ENCODE assay signal across 8 mouse cellular contexts in genomic region chr9:50658391-50658790, GRCm38 (mm10). TPM values are rescaled to one million over a fixed set of nuclear protein-coding genes. Genes with fewer than 3 reads are reported as not detected.
DNase-seq lines count a peak whose midpoint lies in the region; ATAC-seq and TF ChIP-seq lines count a peak whose summit lies in the region.

No protein-coding gene starts in this region.

- peak overlapping the region in 1 of 2 experiments; percentile 91; a peak in 2 of 4 replicates for H3K27ac ChIP-seq in heart, embryonic 14.5 days (replicated peaks in 1 of 2; ENCODE audit: control insufficient read depth in 1 of 2, insufficient read depth in 1 of 2, low read depth in 2 of 2, low read length in 2 of 2)
- H3K27ac ChIP-seq in hindbrain, embryonic 10.5 days, result peak overlapping the region; percentile 95
- no peak overlapping the region for H3K27ac ChIP-seq in midbrain, embryonic 12.5 days (replicated peaks)

- WGBS in heart, embryonic 14.5 days, result 14% methylated on average over 5 of the region's 5 CpGs
- WGBS in hindbrain, embryonic 10.5 days, result 38% methylated on average over 5 of the region's 5 CpGs
- WGBS in midbrain, embryonic 12.5 days, result 38% methylated on average over 5 of the region's 5 CpGs

- TF ChIP-seq CTCF in G1E (IDR thresholded peaks at IDR 0.05; ENCODE audit: low read depth, low read length), result no peak

- H3K9ac ChIP-seq in heart, embryonic 14.5 days (ENCODE audit: low read length), result peak overlapping the region; percentile 94
- H3K9ac ChIP-seq in midbrain, embryonic 12.5 days (replicated peaks), result peak overlapping the region; percentile 90

- peak overlapping the region; percentile 64 to 78 for H3K4me3 ChIP-seq in heart, embryonic 14.5 days (ENCODE audit: control insufficient read depth in 1 of 2, insufficient read depth in 1 of 2, low read depth in 1 of 2, low read length in 2 of 2)
- H3K4me3 ChIP-seq in G1E (ENCODE audit: low read depth, low read length), result peak overlapping the region; percentile 95
- H3K4me3 ChIP-seq in hindbrain, embryonic 10.5 days, result peak overlapping the region; percentile 96
- peak overlapping the region; percentile 94 for H3K4me3 ChIP-seq in midbrain, embryonic 12.5 days

- H3K27me3 ChIP-seq in heart, embryonic 14.5 days (ENCODE audit: control insufficient read depth, insufficient read depth, low read length), result no peaks in the 10 kb centered on the region
- H3K27me3 ChIP-seq in G1E (ENCODE audit: insufficient read depth, low read length), result no peaks in the 10 kb centered on the region
- H3K27me3 ChIP-seq in hindbrain, embryonic 10.5 days (ENCODE audit: insufficient read depth, poor library complexity, severe bottlenecking), result no peaks in the 10 kb centered on the region
- no peaks in the 10 kb centered on the region for H3K27me3 ChIP-seq in midbrain, embryonic 12.5 days

- peaks cover 3% of the 10 kb centered on the region in 2 experiments; a peak in 3 of 4 replicates for H3K4me1 ChIP-seq in heart, embryonic 14.5 days (ENCODE audit: control insufficient read depth in 2 of 2, insufficient read depth in 2 of 2, low read length in 2 of 2)
- H3K4me1 ChIP-seq in G1E (ENCODE audit: insufficient read depth, low read depth, low read length), result peaks cover 14% of the 10 kb centered on the region
- peaks cover 18% of the 10 kb centered on the region for H3K4me1 ChIP-seq in hindbrain, embryonic 10.5 days (replicated peaks)
- H3K4me1 ChIP-seq in midbrain, embryonic 12.5 days, result peaks cover 22% of the 10 kb centered on the region

- H3K9me3 ChIP-seq in heart, embryonic 14.5 days (ENCODE audit: control insufficient read depth, low read length), result no peaks in the 10 kb centered on the region
- H3K9me3 ChIP-seq in G1E (replicated peaks), result no peaks in the 10 kb centered on the region
- H3K9me3 ChIP-seq in hindbrain, embryonic 10.5 days, result no peaks in the 10 kb centered on the region
- H3K9me3 ChIP-seq in midbrain, embryonic 12.5 days, result no peaks in the 10 kb centered on the region

- peak overlapping the region; percentile 67 for H3K4me2 ChIP-seq in heart, embryonic 14.5 days (ENCODE audit: low read length)
- H3K4me2 ChIP-seq in midbrain, embryonic 12.5 days (replicated peaks), result peak overlapping the region; percentile 75

- peaks cover 44% of the 10 kb centered on the region for H3K36me3 ChIP-seq in heart, embryonic 14.5 days (ENCODE audit: control insufficient read depth, insufficient read depth, low read length)
- H3K36me3 ChIP-seq in G1E (replicated peaks), result peaks cover 37% of the 10 kb centered on the region
- peaks cover 40% of the 10 kb centered on the region for H3K36me3 ChIP-seq in hindbrain, embryonic 10.5 days
- H3K36me3 ChIP-seq in midbrain, embryonic 12.5 days, result peaks cover 35% of the 10 kb centered on the region

- no peak for DNase-seq in heart, adult 8-10 months (ENCODE audit: low spot score)
- peak; percentile 73 for DNase-seq in G1E (ENCODE audit: low spot score)
- DNase-seq in hindbrain, embryonic 10.5 days (ENCODE audit: low spot score), result no peak
- no peak for DNase-seq in spleen, postnatal 36 days (ENCODE audit: low spot score in 2 of 2)
- DNase-seq in adrenal gland, adult 8-10 months, result no peak
- no peak for DNase-seq in natural killer cell, adult 2 months (ENCODE audit: low spot score in 2 of 2)

- ATAC-seq in heart, embryonic 14.5 days (ENCODE audit: insufficient number of reproducible peaks, insufficient read depth, low FRiP score, low read depth), result no peak
- ATAC-seq in G1E (ENCODE audit: extremely low read depth, insufficient number of reproducible peaks, low FRiP score, poor library complexity, severe bottlenecking), result peak; percentile 45; the same call in 1 of the 2 replicates
- ATAC-seq in midbrain, embryonic 12.5 days (ENCODE audit: low FRiP score, low read depth), result no peak

RNA-seq across cellular contexts. Expression of gene Dlat, which starts 1.2 kb away (rescaled TPM):
- polyA plus RNA-seq in heart, embryonic 14.5 days (2014; fragmentation: Nextera tagmentation; extraction: Ambion mirVana), result 161 TPM in 2 replicates
- 100 to 1,000 TPM; 333 to 412 (median 402) TPM for total RNA-seq in heart, adult 8-10 months (2022)
- 60.6 and 61.3 TPM in 2 replicates for total RNA-seq in G1E (2014; fragmentation: Nextera tagmentation)
- total RNA-seq in G1E (2017), result 55.2 and 60.0 TPM in 2 replicates
- 36.1 and 47.2 TPM in 2 replicates for polyA plus RNA-seq in G1E (2012)
- polyA plus RNA-seq in hindbrain, embryonic 10.5 days (2016; fragmentation: Nextera tagmentation; extraction: Ambion mirVana), result 43.9 and 53.9 TPM in 2 replicates
- polyA plus RNA-seq in midbrain, embryonic 12.5 days (2016; fragmentation: Nextera tagmentation; extraction: Ambion mirVana), result 45.8 and 51.1 TPM in 2 replicates
- 100 to 1,000 TPM in 2 of 4 experiments, 10 to 100 TPM in 2; 71.5 to 123 (median 102) TPM for total RNA-seq in adrenal gland, adult 8-10 months (2022)

RNA-seq across cellular contexts. Expression of gene Nkapd1, which starts 41.1 kb away (rescaled TPM):
- polyA plus RNA-seq in heart, embryonic 14.5 days (2014; fragmentation: Nextera tagmentation; extraction: Ambion mirVana), result 15.4 and 18.3 TPM in 2 replicates
- 10 to 100 TPM; 10.7 to 13.4 (median 11.9) TPM for total RNA-seq in heart, adult 8-10 months (2022)
- total RNA-seq in G1E (2014; fragmentation: Nextera tagmentation), result 45.5 and 49.7 TPM in 2 replicates
- total RNA-seq in G1E (2017), result 24.6 and 31.0 TPM in 2 replicates
- 8.0 and 9.7 TPM in 2 replicates for polyA plus RNA-seq in G1E (2012)
- 19.0 and 21.4 TPM in 2 replicates for polyA plus RNA-seq in hindbrain, embryonic 10.5 days (2016; fragmentation: Nextera tagmentation; extraction: Ambion mirVana)
- polyA plus RNA-seq in midbrain, embryonic 12.5 days (2016; fragmentation: Nextera tagmentation; extraction: Ambion mirVana), result 27.7 and 28.0 TPM in 2 replicates
- total RNA-seq in adrenal gland, adult 8-10 months (2022), result 10 to 100 TPM; 16.8 to 24.3 (median 22.4) TPM

RNA-seq across cellular contexts. Expression of gene Pih1d2, which starts 41.3 kb away (rescaled TPM):
- 1.9 TPM in 2 replicates for polyA plus RNA-seq in heart, embryonic 14.5 days (2014; fragmentation: Nextera tagmentation; extraction: Ambion mirVana)
- total RNA-seq in heart, adult 8-10 months (2022), result under 1 TPM; 0.38 to 0.63 (median 0.53) TPM
- total RNA-seq in G1E (2014; fragmentation: Nextera tagmentation), result 3.6 and 3.7 TPM in 2 replicates
- 2.5 and 6.5 TPM in 2 replicates for total RNA-seq in G1E (2017)
- 0.39 and 0.41 TPM in 2 replicates for polyA plus RNA-seq in G1E (2012)
- 9.4 and 9.6 TPM in 2 replicates for polyA plus RNA-seq in hindbrain, embryonic 10.5 days (2016; fragmentation: Nextera tagmentation; extraction: Ambion mirVana)
- 5.3 and 7.0 TPM in 2 replicates for polyA plus RNA-seq in midbrain, embryonic 12.5 days (2016; fragmentation: Nextera tagmentation; extraction: Ambion mirVana)
- 1 to 10 TPM; 2.5 to 3.5 (median 3.0) TPM for total RNA-seq in adrenal gland, adult 8-10 months (2022)

RNA-seq across cellular contexts. Expression of gene Timm8b, which starts 54.7 kb away (rescaled TPM):
- 338 and 373 TPM in 2 replicates for polyA plus RNA-seq in heart, embryonic 14.5 days (2014; fragmentation: Nextera tagmentation; extraction: Ambion mirVana)
- 100 to 1,000 TPM; 264 to 310 (median 279) TPM for total RNA-seq in heart, adult 8-10 months (2022)
- total RNA-seq in G1E (2014; fragmentation: Nextera tagmentation) (88.9 and 111 TPM in 2 replicates), G1E (2017) (353 and 447 TPM in 2 replicates)
- 11.1 and 14.8 TPM in 2 replicates for polyA plus RNA-seq in G1E (2012)
- 317 and 357 TPM in 2 replicates for polyA plus RNA-seq in hindbrain, embryonic 10.5 days (2016; fragmentation: Nextera tagmentation; extraction: Ambion mirVana)
- polyA plus RNA-seq in midbrain, embryonic 12.5 days (2016; fragmentation: Nextera tagmentation; extraction: Ambion mirVana), result 344 and 368 TPM in 2 replicates
- 100 to 1,000 TPM; 139 to 206 (median 156) TPM for total RNA-seq in adrenal gland, adult 8-10 months (2022)

RNA-seq across cellular contexts. Expression of gene Sdhd, which starts 54.8 kb away (rescaled TPM):
- 751 and 787 TPM in 2 replicates for polyA plus RNA-seq in heart, embryonic 14.5 days (2014; fragmentation: Nextera tagmentation; extraction: Ambion mirVana)
- total RNA-seq in heart, adult 8-10 months (2022), result 100 to 1,000 TPM; 662 to 705 (median 698) TPM
- total RNA-seq in G1E (2014; fragmentation: Nextera tagmentation), result 103 and 109 TPM in 2 replicates
- 267 and 296 TPM in 2 replicates for total RNA-seq in G1E (2017)
- polyA plus RNA-seq in G1E (2012), result 32.3 and 45.2 TPM in 2 replicates
- 272 and 320 TPM in 2 replicates for polyA plus RNA-seq in hindbrain, embryonic 10.5 days (2016; fragmentation: Nextera tagmentation; extraction: Ambion mirVana)
- polyA plus RNA-seq in midbrain, embryonic 12.5 days (2016; fragmentation: Nextera tagmentation; extraction: Ambion mirVana), result 209 and 224 TPM in 2 replicates
- 100 to 1,000 TPM; 137 to 229 (median 191) TPM for total RNA-seq in adrenal gland, adult 8-10 months (2022)
